Mouse (Mus musculus) liver, postnatal 0 days (tissue): ENCODE results near the gene Ifngr2. TPM values are rescaled to one million over a fixed set of nuclear protein-coding genes. Genes with fewer than 3 reads are reported as not detected.

Source experiments
- ATAC-seq: fragments of 200-750 bp; cut with Nextera tagmentation; 2 replicates; pipeline ENCODE4 v1.8.0; 2017; ENCODE audit warnings: mild to moderate bottlenecking, moderate library complexity
- DNase-seq: peaks from one replicate; pipeline ENCODE4 v3.0.0-alpha.2; 2016
- H3K27ac ChIP-seq: fragments of 300-500 bp; sonication (generic); 2 replicates; pipeline ENCODE4 v1.5.1; 2014; ENCODE audit warnings: antibody characterized with exemption, moderate library complexity, mild to moderate bottlenecking, low read depth
- H3K27me3 ChIP-seq: fragments of 300-500 bp; sonication (generic); 2 replicates; pipeline ENCODE4 v1.6.1; 2014; ENCODE audit warnings: low read length, control low read depth, mixed read lengths; ENCODE audit not compliant: insufficient read depth
- H3K36me3 ChIP-seq: fragments of 300-500 bp; sonication (generic); replicated peaks from 2 replicates; pipeline ENCODE4 v1.6.1; 2014; ENCODE audit warnings: mild to moderate bottlenecking, control low read depth, low read length, moderate library complexity, mixed read lengths; ENCODE audit not compliant: insufficient read depth
- H3K4me1 ChIP-seq: fragments of 300-500 bp; sonication (generic); 2 replicates; pipeline ENCODE4 v1.6.1; 2014; ENCODE audit warnings: antibody characterized with exemption, mild to moderate bottlenecking, control low read depth; ENCODE audit not compliant: insufficient read depth
- H3K4me2 ChIP-seq: fragments of 300-500 bp; sonication (generic); 2 replicates; pipeline ENCODE4 v1.6.1; 2014; ENCODE audit warnings: low read depth, mild to moderate bottlenecking, low read length, moderate library complexity, mixed read lengths
- H3K4me3 ChIP-seq: fragments of 300-500 bp; sonication (generic); 2 replicates; pipeline ENCODE4 v1.5.1; 2014; ENCODE audit warnings: low read depth, low read length
- H3K9ac ChIP-seq: fragments of 300-500 bp; sonication (generic); replicated peaks from 2 replicates; pipeline ENCODE4 v1.6.1; 2014; ENCODE audit warnings: mild to moderate bottlenecking, moderate library complexity
- H3K9me3 ChIP-seq: fragments of 300-500 bp; sonication (generic); 2 replicates; pipeline ENCODE4 v1.6.1; 2016; ENCODE audit warnings: mild to moderate bottlenecking, control low read depth, low read length, mixed read lengths
- CTCF ChIP-seq: sonication (generic); IDR thresholded peaks from 2 replicates; pipeline ENCODE4 v1.5.1; 2016; ENCODE audit warnings: antibody characterized with exemption, low read depth
- EP300 ChIP-seq: IDR thresholded peaks from 2 replicates; pipeline ENCODE4 v1.6.1; 2016; ENCODE audit warnings: antibody characterized with exemption, low read depth, mild to moderate bottlenecking
- WGBS: fragments of 180-500 bp; shearing (Covaris S2); extraction: QIAGEN DNeasy Blood & Tissue Kit; methylation state at CpG from one replicate; pipeline ENCODE4 v1.1.7; 2014; ENCODE audit not compliant: insufficient replicate concordance; 5-methylcytosine and 5-hydroxymethylcytosine counted together
- polyA plus RNA-seq: library from polyadenylated mRNA; unstranded; fragments of >200 nt; fragmentation: Nextera tagmentation; extraction: Ambion mirVana; gene quantifications from 2 replicates; pipeline ENCODE4 v1.2.1, GENCODE M21; 2015

Ifngr2 gene
- polyA plus RNA-seq, 1 experiment from 2014 or later: 18.2 TPM

- no peaks in the 10 kb centered on the region for H3K27me3 ChIP-seq
- peak overlapping the region; percentile 89 for H3K4me2 ChIP-seq
- peaks cover 12% of the 10 kb centered on the region; the same call in 1 of the 2 replicates for H3K36me3 ChIP-seq
- DNase-seq (no peak), ATAC-seq (no peak)
- no peaks in the 10 kb centered on the region for H3K9me3 ChIP-seq
- peak overlapping the region; percentile 11 for H3K27ac ChIP-seq
- WGBS: 26% methylated on average over 5 of the region's 5 CpGs
- peaks cover 63% of the 10 kb centered on the region for H3K4me1 ChIP-seq
- peak overlapping the region; percentile 86 for H3K4me3 ChIP-seq
- H3K9ac ChIP-seq: peak overlapping the region; percentile 52
- no peak for TF ChIP-seq EP300
- no peak for TF ChIP-seq CTCF
Measured at GRCm38 (mm10) chr16:91548586-91548985, 1.7 kb downstream of the Ifngr2 start.

- TF ChIP-seq CTCF (no peak), EP300 (no peak)
- peak overlapping the region; percentile 86 for H3K4me3 ChIP-seq
- ATAC-seq: no peak
- H3K9ac ChIP-seq: peak overlapping the region; percentile 52; the same call in 1 of the 2 replicates
- no peaks in the 10 kb centered on the region for H3K27me3 ChIP-seq
- no peak for DNase-seq
- peak overlapping the region; percentile 11 for H3K27ac ChIP-seq
- 45% methylated on average over 2 of the region's 2 CpGs for WGBS
- peaks cover 14% of the 10 kb centered on the region; the same call in 1 of the 2 replicates for H3K36me3 ChIP-seq
- peaks cover 66% of the 10 kb centered on the region for H3K4me1 ChIP-seq
- no peaks in the 10 kb centered on the region for H3K9me3 ChIP-seq
- peak overlapping the region; percentile 89 for H3K4me2 ChIP-seq
Measured at GRCm38 (mm10) chr16:91548996-91549395, 2.1 kb downstream of the Ifngr2 start.

- 70% methylated on average over 5 of the region's 5 CpGs for WGBS
- H3K4me2 ChIP-seq: peak overlapping the region; percentile 89
Measured at GRCm38 (mm10) chr16:91549616-91550015, 2.7 kb downstream of the Ifngr2 start.

GRCm38 (mm10) chr16:91551081-91551524, 4.2 kb downstream of the Ifngr2 start:
- Histone ChIP-seq H3K9me3 (no peaks in the 10 kb centered on the region), H3K9ac (peak overlapping the region; percentile 18; the same call in 1 of the 2 replicates), H3K36me3 (peaks cover 34% of the 10 kb centered on the region), H3K4me1 (peaks cover 56% of the 10 kb centered on the region), H3K4me2 (peak overlapping the region; percentile 44; the same call in 1 of the 2 replicates), H3K27me3 (no peaks in the 10 kb centered on the region), H3K27ac (peak overlapping the region; percentile 29; the same call in 1 of the 2 replicates), H3K4me3 (no peak overlapping the region)
- no peak for DNase-seq
- TF ChIP-seq EP300 (no peak), CTCF (no peak)
- WGBS: 37% methylated on average over 10 of the region's 10 CpGs
- ATAC-seq: no peak

More at GRCm38 (mm10) chr16:91549616-91550015, 2.7 kb downstream of the Ifngr2 start:
- Histone ChIP-seq H3K9me3 (no peaks in the 10 kb centered on the region), H3K9ac (no peak overlapping the region), H3K36me3 (peaks cover 19% of the 10 kb centered on the region), H3K27me3 (no peaks in the 10 kb centered on the region), H3K4me3 (0 out of 2 replicates have a peak overlapping the region, but pooled peaks have one; percentile 86), H3K27ac (no peak overlapping the region), H3K4me1 (peaks cover 68% of the 10 kb centered on the region)
- no peak for TF ChIP-seq EP300
- TF ChIP-seq CTCF: no peak
- ATAC-seq (no peak), DNase-seq (no peak)

GRCm38 (mm10) chr16:91552072-91552471, 5.2 kb downstream of the Ifngr2 start:
- WGBS: 63% methylated on average over 9 of the region's 9 CpGs
- no peaks in the 10 kb centered on the region for H3K27me3 ChIP-seq
- H3K4me2 ChIP-seq: no peak overlapping the region
- no peaks in the 10 kb centered on the region for H3K9me3 ChIP-seq
- H3K27ac ChIP-seq: no peak overlapping the region
- peaks cover 51% of the 10 kb centered on the region for H3K4me1 ChIP-seq
- ATAC-seq: no peak
- TF ChIP-seq CTCF (no peak), EP300 (no peak)
- no peak overlapping the region for H3K4me3 ChIP-seq
- H3K36me3 ChIP-seq: peaks cover 40% of the 10 kb centered on the region
- no peak overlapping the region for H3K9ac ChIP-seq
- no peak for DNase-seq

GRCm38 (mm10) chr16:91553625-91554024, 6.8 kb downstream of the Ifngr2 start:
- Histone ChIP-seq H3K27ac (no peak overlapping the region), H3K27me3 (no peaks in the 10 kb centered on the region), H3K9ac (no peak overlapping the region), H3K4me3 (no peak overlapping the region), H3K9me3 (no peaks in the 10 kb centered on the region), H3K4me2 (no peak overlapping the region), H3K4me1 (peaks cover 40% of the 10 kb centered on the region), H3K36me3 (peaks cover 51% of the 10 kb centered on the region)
- WGBS: 37% methylated on average over 11 of the region's 12 CpGs
- TF ChIP-seq CTCF (no peak), EP300 (no peak)
- no peak for DNase-seq
- no peak for ATAC-seq

GRCm38 (mm10) chr16:91555017-91555605, 8.2 kb downstream of the Ifngr2 start:
- ATAC-seq: no peak
- peaks cover 59% of the 10 kb centered on the region for H3K36me3 ChIP-seq
- no peaks in the 10 kb centered on the region for H3K9me3 ChIP-seq
- no peak overlapping the region for H3K4me2 ChIP-seq
- H3K27me3 ChIP-seq: no peaks in the 10 kb centered on the region
- peaks cover 29% of the 10 kb centered on the region for H3K4me1 ChIP-seq
- WGBS: 90% methylated on average over 8 of the region's 8 CpGs
- no peak overlapping the region for H3K27ac ChIP-seq
- no peak for TF ChIP-seq EP300
- no peak for TF ChIP-seq CTCF
- no peak overlapping the region for H3K4me3 ChIP-seq
- H3K9ac ChIP-seq: no peak overlapping the region
- DNase-seq: no peak
